Mouse (Mus musculus): ENCODE measurements at regions not wholly inside any gene's neighbourhood (a gene's known extent, or its start where the extent isn't known, plus 50 kb on each side); places are given as distances from the start of the nearest gene placed in this dataset.

DNA sequence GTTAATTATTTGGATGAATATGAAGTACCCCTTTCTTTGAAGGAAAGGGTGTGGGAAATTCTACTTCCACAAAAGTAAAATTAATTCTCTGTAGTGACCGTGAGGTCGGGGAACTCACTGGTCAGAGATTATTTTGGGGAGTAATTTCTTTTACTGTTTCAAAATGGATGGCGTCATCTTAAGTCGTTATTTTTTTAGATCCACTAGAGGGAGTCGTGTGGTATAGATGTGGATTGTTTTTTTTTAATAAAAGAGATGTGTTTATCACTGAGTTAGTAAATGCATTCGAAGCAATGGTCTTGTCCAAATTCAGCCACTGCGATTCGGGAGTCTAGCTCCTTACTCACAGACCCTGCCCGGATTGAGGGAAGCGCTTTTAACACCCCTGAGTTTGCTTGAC lies 100.8 kb upstream of the Lsm14a start:
- DNase-seq: no peak

DNA sequence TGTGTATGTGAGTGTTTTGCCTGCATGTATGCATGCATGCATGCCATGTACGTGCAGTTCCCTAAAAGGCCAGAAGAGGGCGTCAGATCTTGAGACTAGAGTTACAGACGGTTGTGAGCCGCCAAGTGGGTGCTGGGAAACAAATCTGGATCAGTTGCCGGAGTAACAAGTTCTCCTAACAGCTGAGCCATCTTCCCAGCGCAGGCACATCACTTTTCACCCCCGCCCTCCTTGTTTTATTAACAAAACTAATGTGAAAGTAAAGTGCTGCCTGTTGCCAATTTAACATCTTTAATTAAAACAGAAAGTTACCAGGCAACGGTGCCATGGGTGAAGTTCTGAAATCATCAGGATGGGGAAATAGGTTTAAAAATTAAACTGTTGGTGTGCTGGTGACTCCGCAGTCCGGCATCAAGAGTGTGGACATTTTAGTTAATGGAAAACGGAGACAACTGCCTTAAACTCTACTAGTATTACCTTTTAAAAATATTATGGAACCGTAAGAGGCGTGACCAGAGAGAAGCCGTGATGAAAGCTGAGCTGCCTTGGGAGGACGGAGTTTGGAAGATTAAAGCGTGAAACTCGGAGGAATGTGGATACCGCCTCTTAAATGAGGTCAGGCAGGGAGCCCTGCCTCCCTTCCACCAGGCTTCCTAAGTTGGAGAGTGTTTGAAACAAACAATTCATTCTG lies 91.9 kb upstream of the Lsm14a start:
- no peak for DNase-seq

DNA sequence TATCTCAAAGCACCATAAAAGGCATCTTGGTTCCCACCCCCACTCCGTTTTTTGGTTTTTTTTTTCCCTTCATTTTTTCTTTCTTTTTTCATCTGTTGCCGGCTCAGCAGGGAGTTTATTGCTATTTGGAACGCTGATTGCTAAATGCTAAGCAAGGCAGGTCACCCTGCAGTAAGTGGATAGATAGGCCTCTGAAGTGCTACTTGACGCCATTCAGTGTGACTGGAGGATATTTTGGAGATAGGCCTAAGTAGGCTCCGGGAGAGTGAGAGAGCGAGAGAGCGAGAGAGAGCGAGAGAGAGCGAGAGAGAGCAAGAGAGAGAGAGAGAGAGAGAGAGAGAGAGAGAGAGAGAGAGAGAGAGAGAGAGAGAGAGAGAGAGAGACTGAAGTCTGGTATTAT lies 90.3 kb upstream of the Lsm14a start:
- no peak for DNase-seq

DNA sequence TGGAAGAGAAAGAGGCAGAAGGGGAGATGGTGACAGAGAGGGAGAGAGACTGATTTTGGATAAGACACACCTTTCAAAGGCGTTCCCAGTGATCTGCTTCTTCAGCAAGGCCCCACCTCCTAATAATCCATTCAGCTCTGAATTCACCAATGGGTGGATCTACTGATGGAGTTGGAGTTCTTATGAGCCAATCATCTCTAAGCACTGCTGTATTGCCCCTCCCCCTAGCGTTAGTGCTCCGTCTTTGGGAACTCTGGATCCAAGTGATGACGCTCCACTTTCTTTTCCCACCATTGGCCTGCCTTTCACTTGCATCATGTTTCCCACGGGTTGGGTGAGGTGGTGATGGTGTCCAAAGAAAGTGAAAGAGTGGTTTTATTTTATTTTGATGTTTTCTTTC lies 87.7 kb upstream of the Lsm14a start:
- no peak for DNase-seq

DNA sequence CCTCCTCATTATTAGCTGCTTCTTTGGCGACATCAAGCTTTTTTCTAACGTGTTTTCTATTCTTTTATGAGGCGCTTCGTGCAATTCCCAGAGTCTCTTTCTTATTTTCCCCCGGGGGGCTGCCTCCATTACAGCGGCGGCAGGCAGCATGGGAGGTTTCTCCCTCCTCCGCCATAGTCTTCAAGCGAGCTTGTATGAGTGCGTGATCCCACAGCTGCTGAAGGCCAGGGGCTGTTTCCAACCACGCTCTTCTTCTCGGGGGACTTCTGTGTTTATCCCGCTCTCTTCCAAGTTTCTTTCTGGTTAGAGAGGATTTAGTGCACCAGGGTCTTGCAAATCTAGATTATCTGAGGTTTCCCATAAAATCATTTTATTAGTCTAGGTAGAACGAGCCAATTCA lies 77.9 kb upstream of the Lsm14a start:
- DNase-seq: no peak

DNA sequence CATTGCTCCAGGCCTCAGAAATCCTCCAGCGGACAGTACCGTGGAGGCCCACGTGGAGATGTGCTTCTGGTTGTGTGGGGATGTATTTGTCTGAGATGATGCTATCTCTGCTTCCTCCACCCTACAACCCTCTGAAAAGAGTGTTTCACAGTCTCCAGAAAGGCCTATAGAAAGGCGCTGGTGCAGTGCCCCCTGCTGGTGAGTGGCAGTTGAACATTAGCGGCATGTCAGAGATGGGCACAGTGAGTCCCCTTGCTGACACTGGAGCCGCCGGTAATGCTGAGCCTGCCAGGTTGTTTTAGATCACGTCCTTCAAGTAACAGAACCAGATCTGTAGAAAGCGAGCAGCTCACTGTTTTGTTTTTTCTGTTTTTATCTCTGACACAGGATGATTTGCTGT lies 69.0 kb upstream of the Lsm14a start:
- no peak for DNase-seq

DNA sequence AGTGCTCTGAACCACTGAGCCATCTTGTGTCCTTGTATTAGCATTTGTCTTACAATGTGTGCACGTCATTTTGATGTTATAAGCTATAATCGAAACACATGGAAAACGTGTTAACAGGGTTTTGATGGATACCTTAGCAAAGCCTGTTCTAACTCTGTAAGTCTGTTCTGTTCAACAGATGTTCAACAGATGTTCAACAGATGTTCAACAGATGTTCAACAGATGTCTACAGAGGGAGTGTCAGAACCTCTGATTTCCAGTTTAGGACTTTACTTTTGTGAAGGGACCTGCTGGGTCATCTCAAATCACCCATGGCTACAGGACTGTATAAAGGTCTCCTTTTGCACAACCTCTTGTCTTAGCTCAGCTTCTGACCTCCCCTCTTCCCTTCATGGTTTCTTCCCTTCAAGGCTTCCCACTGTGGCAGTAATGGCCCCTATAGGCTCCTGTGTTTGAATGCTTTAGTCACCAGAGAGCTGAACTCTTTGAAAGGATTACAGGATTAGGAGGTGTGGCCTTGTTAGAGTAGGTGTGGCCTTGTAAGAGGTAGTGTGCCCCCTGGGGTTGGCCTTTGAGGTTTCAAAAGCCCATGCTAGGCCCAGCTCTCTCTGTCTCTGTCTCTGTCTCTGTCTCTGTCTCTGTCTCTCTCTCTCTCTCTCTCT lies 66.8 kb upstream of the Lsm14a start:
- no peak for DNase-seq

DNA sequence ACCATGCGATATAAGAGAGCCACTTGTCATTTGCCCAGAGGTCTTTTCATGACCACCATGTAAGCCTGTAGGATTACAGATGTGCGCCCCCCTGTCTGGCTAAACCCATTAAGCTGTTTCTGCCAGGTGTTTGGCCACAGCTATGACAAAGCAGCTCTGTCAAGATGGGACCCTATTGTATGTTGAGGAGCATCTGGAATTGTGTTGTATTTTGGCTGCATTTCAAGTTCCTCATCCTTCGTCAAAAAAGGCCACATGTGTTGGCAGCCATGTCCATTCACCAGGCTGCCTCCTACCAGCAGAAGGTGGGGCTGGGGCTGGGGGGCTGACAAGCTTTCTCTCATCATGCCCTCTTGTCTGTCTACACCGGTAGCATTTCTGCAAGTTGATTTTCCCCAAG lies 65.7 kb upstream of the Lsm14a start:
- no peak for DNase-seq

DNA sequence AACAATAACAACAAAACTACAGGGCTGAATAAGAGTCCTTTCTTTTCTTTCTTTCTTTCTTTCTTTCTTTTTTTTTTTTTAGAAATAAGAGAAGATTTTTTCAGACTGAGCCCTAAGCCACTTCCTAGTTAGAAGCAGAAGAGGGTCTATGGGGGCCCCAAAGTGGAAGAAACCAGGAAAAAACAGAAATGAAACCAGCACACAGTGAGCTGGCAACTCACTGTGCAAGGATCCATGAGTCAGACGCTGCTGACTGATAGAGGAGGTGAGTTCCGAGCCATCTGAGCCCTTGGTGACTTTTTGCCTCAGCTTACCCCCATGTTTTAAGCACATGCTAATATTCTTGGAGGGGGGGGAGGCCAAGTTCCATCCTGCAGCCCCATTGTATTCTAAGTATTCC lies 55.2 kb upstream of the Lsm14a start:
- no peak for DNase-seq

DNA sequence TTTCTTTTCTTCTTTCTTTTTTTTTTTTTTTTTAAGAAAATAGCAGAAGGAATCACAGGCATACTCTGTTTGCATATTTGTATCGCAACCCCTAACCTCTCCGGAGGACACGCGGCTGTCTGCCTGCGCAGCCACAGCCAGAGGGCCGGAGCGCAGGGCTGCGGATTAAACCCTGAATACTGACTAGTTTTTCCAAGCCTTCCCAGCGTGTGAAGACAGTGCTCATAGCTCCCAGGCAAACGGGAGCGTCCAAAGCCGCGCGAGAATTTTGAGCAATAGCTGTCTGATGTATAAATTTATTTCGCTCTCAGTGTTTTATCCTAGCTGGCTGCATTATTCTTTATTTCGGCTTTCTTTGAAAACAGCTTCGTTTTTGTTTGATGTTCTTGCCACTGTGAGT lies 51.1 kb upstream of the Lsm14a start:
- no peak for DNase-seq
